Mouse (Mus musculus) spleen, postnatal 14 days (tissue): ENCODE data around the gene Tpte.
A peak's percentile ranks its signal among the peaks of the same experiment; 100 is the strongest.
"Not testable (repeated sequence)": the region's sequence is repeated elsewhere in the genome, so short reads cannot be mapped to it uniquely, and the experiment has no call there.

Experiments used
- DNase-seq, 2 experiments: peaks; one replicate each; pipeline ENCODE4 v3.0.0; 2021 to 2022; ENCODE audit warnings: low spot score in 2 of 2

Tpte gene

GRCm38 (mm10) chr8:22282999-22283491, at the start of gene Tpte:
Gene Tpte, plus strand, starts transcription at chr8:22283441.
- DNase-seq: no peak

- no peak for DNase-seq
Observed at GRCm38 (mm10) chr8:22242986-22243385, 40.3 kb upstream of the Tpte start.

GRCm38 (mm10) chr8:22245663-22246062, 37.6 kb upstream of the Tpte start:
- DNase-seq: no peak

- DNase-seq: no peak
Observed at GRCm38 (mm10) chr8:22247956-22248355, 35.3 kb upstream of the Tpte start.

GRCm38 (mm10) chr8:22249080-22249479, 34.2 kb upstream of the Tpte start:
- no peak for DNase-seq

GRCm38 (mm10) chr8:22258946-22259450, 24.2 kb upstream of the Tpte start:
- DNase-seq: no peak

- no peak for DNase-seq
Observed at GRCm38 (mm10) chr8:22259531-22259930, 23.7 kb upstream of the Tpte start.

GRCm38 (mm10) chr8:22260091-22260722, 23.0 kb upstream of the Tpte start:
- DNase-seq: no peak

- DNase-seq: no peak
Observed at GRCm38 (mm10) chr8:22262267-22262666, 21.0 kb upstream of the Tpte start.

- DNase-seq: no peak
Observed at GRCm38 (mm10) chr8:22264292-22264691, 18.9 kb upstream of the Tpte start.

GRCm38 (mm10) chr8:22264787-22265186, 18.5 kb upstream of the Tpte start:
- no peak for DNase-seq

GRCm38 (mm10) chr8:22265194-22265593, 18.0 kb upstream of the Tpte start:
- no peak for DNase-seq

GRCm38 (mm10) chr8:22266809-22267208, 16.4 kb upstream of the Tpte start:
- DNase-seq: no peak

- DNase-seq: no peak
Observed at GRCm38 (mm10) chr8:22273142-22273541, 10.1 kb upstream of the Tpte start.

- no peak for DNase-seq
Observed at GRCm38 (mm10) chr8:22274641-22275040, 8.6 kb upstream of the Tpte start.

GRCm38 (mm10) chr8:22302326-22302725, 19.1 kb downstream of the Tpte start:
- no peak for DNase-seq

GRCm38 (mm10) chr8:22302896-22303306, 19.7 kb downstream of the Tpte start:
- no peak for DNase-seq

GRCm38 (mm10) chr8:22304045-22304444, 20.8 kb downstream of the Tpte start:
- DNase-seq: not testable (repeated sequence)

GRCm38 (mm10) chr8:22306999-22307398, 23.8 kb downstream of the Tpte start:
- DNase-seq: no peak

GRCm38 (mm10) chr8:22311446-22311845, 28.2 kb downstream of the Tpte start:
- peak in 1 of 2 experiments; percentile 2 for DNase-seq

GRCm38 (mm10) chr8:22335426-22335825, 52.2 kb downstream of the Tpte start:
- no peak for DNase-seq

GRCm38 (mm10) chr8:22359359-22359758, 76.1 kb downstream of the Tpte start:
- no peak for DNase-seq

- DNase-seq: no peak
Observed at GRCm38 (mm10) chr8:22359882-22360281, 76.6 kb downstream of the Tpte start.

GRCm38 (mm10) chr8:22376311-22376710, 93.1 kb downstream of the Tpte start:
- DNase-seq: no peak
